Mouse (Mus musculus) bone marrow macrophage, adult 2 months (primary cell): ENCODE data around the gene Smg6.

Experiments used
- CTCF ChIP-seq: IDR thresholded peaks from 2 replicates; pipeline ENCODE4 v1.5.1; 2012; ENCODE audit warnings: low read depth, mild to moderate bottlenecking, low read length, moderate library complexity
- POLR2A ChIP-seq: IDR thresholded peaks from 2 replicates; pipeline ENCODE4 v1.6.1; 2012; ENCODE audit warnings: mild to moderate bottlenecking, low read depth, low read length, borderline replicate concordance

GRCm38 (mm10) chr11:75044333-75044732, 118.7 kb downstream of the Smg6 start:
- TF ChIP-seq POLR2A (no peak), CTCF (no peak)
